Mouse (Mus musculus) liver, postnatal 0 days (tissue): ENCODE results near the gene Scrt2. TPM values are rescaled to one million over a fixed set of nuclear protein-coding genes. Genes with fewer than 3 reads are reported as not detected.

Experiments used
- ATAC-seq: fragments of 200-750 bp; cut with Nextera tagmentation; 2 replicates; pipeline ENCODE4 v1.8.0; 2017; ENCODE audit warnings: mild to moderate bottlenecking, moderate library complexity
- DNase-seq: peaks from one replicate; pipeline ENCODE4 v3.0.0-alpha.2; 2016
- H3K27ac ChIP-seq: fragments of 300-500 bp; sonication (generic); 2 replicates; pipeline ENCODE4 v1.5.1; 2014; ENCODE audit warnings: antibody characterized with exemption, moderate library complexity, mild to moderate bottlenecking, low read depth
- H3K27me3 ChIP-seq: fragments of 300-500 bp; sonication (generic); 2 replicates; pipeline ENCODE4 v1.6.1; 2014; ENCODE audit warnings: low read length, control low read depth, mixed read lengths; ENCODE audit not compliant: insufficient read depth
- H3K36me3 ChIP-seq: fragments of 300-500 bp; sonication (generic); replicated peaks from 2 replicates; pipeline ENCODE4 v1.6.1; 2014; ENCODE audit warnings: mild to moderate bottlenecking, control low read depth, low read length, moderate library complexity, mixed read lengths; ENCODE audit not compliant: insufficient read depth
- H3K4me1 ChIP-seq: fragments of 300-500 bp; sonication (generic); 2 replicates; pipeline ENCODE4 v1.6.1; 2014; ENCODE audit warnings: antibody characterized with exemption, mild to moderate bottlenecking, control low read depth; ENCODE audit not compliant: insufficient read depth
- H3K4me2 ChIP-seq: fragments of 300-500 bp; sonication (generic); 2 replicates; pipeline ENCODE4 v1.6.1; 2014; ENCODE audit warnings: low read depth, mild to moderate bottlenecking, low read length, moderate library complexity, mixed read lengths
- H3K4me3 ChIP-seq: fragments of 300-500 bp; sonication (generic); 2 replicates; pipeline ENCODE4 v1.5.1; 2014; ENCODE audit warnings: low read depth, low read length
- H3K9ac ChIP-seq: fragments of 300-500 bp; sonication (generic); replicated peaks from 2 replicates; pipeline ENCODE4 v1.6.1; 2014; ENCODE audit warnings: mild to moderate bottlenecking, moderate library complexity
- H3K9me3 ChIP-seq: fragments of 300-500 bp; sonication (generic); 2 replicates; pipeline ENCODE4 v1.6.1; 2016; ENCODE audit warnings: mild to moderate bottlenecking, control low read depth, low read length, mixed read lengths
- CTCF ChIP-seq: sonication (generic); IDR thresholded peaks from 2 replicates; pipeline ENCODE4 v1.5.1; 2016; ENCODE audit warnings: antibody characterized with exemption, low read depth
- EP300 ChIP-seq: IDR thresholded peaks from 2 replicates; pipeline ENCODE4 v1.6.1; 2016; ENCODE audit warnings: antibody characterized with exemption, low read depth, mild to moderate bottlenecking
- WGBS: fragments of 180-500 bp; shearing (Covaris S2); extraction: QIAGEN DNeasy Blood & Tissue Kit; methylation state at CpG from one replicate; pipeline ENCODE4 v1.1.7; 2014; ENCODE audit not compliant: insufficient replicate concordance; 5-methylcytosine and 5-hydroxymethylcytosine counted together
- polyA plus RNA-seq: library from polyadenylated mRNA; unstranded; fragments of >200 nt; fragmentation: Nextera tagmentation; extraction: Ambion mirVana; gene quantifications from 2 replicates; pipeline ENCODE4 v1.2.1, GENCODE M21; 2015

The Scrt2 gene
- polyA plus RNA-seq, 1 experiment from 2014 or later: not detected

GRCm38 (mm10) chr2:152068660-152069433 is 12.5 kb upstream of the Scrt2 start:
- DNase-seq (no peak), ATAC-seq (no peak)
- Histone ChIP-seq H3K36me3 (no peaks in the 10 kb centered on the region), H3K4me3 (no peak overlapping the region), H3K27me3 (no peaks in the 10 kb centered on the region), H3K4me1 (no peaks in the 10 kb centered on the region), H3K9ac (no peak overlapping the region), H3K27ac (no peak overlapping the region), H3K4me2 (no peak overlapping the region), H3K9me3 (no peaks in the 10 kb centered on the region)
- 49% methylated on average over 11 of the region's 11 CpGs for WGBS
- TF ChIP-seq CTCF (no peak), EP300 (no peak)

DNA sequence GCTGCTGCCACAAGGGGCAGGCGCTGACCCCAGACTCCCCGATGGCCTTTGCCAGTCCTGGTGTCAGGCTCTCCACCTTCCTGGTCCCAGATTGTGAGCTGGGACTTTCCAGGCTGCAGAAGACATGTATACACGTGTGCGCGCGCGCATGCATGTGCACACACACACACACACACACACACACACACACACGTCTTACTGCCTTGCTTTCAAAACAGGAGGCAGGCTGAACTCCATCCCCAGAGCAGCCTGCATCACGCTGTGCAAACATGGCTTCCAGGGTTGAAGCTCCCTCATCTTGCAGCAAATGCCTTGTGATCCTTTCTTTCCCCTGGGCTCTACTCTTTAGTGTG is 11.9 kb upstream of the Scrt2 start:
- no peak for ATAC-seq
- Histone ChIP-seq H3K4me3 (no peak overlapping the region), H3K4me1 (no peaks in the 10 kb centered on the region), H3K4me2 (no peak overlapping the region), H3K27ac (no peak overlapping the region), H3K9ac (no peak overlapping the region), H3K36me3 (no peaks in the 10 kb centered on the region), H3K27me3 (no peaks in the 10 kb centered on the region), H3K9me3 (no peaks in the 10 kb centered on the region)
- no peak for DNase-seq
- 66% methylated on average over 9 of the region's 9 CpGs for WGBS
- TF ChIP-seq CTCF (no peak), EP300 (no peak)

DNA sequence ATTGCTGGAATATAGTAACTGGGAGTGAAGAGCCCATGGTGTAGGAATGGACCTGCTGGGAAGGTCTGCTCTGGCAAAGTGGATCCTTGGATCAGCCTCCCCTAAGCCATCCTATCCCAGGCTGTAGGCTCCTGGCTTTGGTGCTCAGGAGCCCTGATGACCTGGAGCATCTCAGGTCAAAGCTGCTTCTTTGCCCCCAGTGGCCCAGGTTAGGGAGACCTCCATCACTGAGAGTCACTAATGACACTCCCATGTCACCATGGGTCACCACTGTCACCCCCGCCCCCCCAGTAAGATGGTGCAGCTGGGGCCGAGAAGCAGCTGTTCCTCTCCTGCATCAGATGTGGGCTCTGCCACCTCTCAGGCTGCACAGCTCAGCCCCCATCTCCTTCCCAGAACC is 11.4 kb upstream of the Scrt2 start:
- Histone ChIP-seq H3K9me3 (no peaks in the 10 kb centered on the region), H3K36me3 (no peaks in the 10 kb centered on the region), H3K9ac (no peak overlapping the region), H3K4me1 (no peaks in the 10 kb centered on the region), H3K27ac (no peak overlapping the region), H3K4me3 (no peak overlapping the region), H3K27me3 (0 out of 2 replicates have a peak, but pooled peaks cover under 1% of the 10 kb centered on the region), H3K4me2 (no peak overlapping the region)
- DNase-seq (no peak), ATAC-seq (no peak)
- WGBS: 83% methylated on average over 2 of the region's 2 CpGs
- no peak for TF ChIP-seq EP300
- TF ChIP-seq CTCF: no peak

DNA sequence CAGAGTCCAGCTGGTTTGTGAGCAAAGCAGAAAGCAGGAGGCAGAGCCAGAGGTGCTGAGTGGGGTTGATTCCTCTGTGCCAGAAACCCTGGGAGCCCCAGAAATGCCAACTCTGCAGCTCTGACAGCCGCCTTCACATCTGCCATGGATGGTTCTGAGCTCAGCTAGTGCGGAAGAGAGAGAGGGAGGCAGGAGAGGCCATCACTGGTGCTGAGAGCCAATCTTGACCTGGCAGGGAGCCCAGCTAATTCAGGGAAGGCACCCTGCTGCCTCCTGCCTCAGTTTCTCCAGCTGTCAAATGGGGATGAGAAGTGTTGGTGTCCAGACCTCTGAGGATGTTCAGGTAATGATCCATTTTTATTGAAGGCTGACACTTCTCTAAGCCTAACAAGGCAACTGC is 6.8 kb upstream of the Scrt2 start:
- no peaks in the 10 kb centered on the region for H3K4me1 ChIP-seq
- H3K36me3 ChIP-seq: no peaks in the 10 kb centered on the region
- no peak for ATAC-seq
- peaks cover 18% of the 10 kb centered on the region for H3K27me3 ChIP-seq
- WGBS: 48% methylated on average over 2 of the region's 2 CpGs
- no peak overlapping the region for H3K4me2 ChIP-seq
- no peak overlapping the region for H3K27ac ChIP-seq
- no peaks in the 10 kb centered on the region for H3K9me3 ChIP-seq
- TF ChIP-seq EP300 (no peak), CTCF (no peak)
- H3K4me3 ChIP-seq: no peak overlapping the region
- no peak for DNase-seq
- no peak overlapping the region for H3K9ac ChIP-seq

- TF ChIP-seq CTCF: no peak
- no peak for TF ChIP-seq EP300
- ATAC-seq: no peak
- Histone ChIP-seq H3K36me3 (no peaks in the 10 kb centered on the region), H3K27me3 (peaks cover 25% of the 10 kb centered on the region), H3K4me1 (no peaks in the 10 kb centered on the region), H3K4me2 (no peak overlapping the region), H3K9me3 (no peaks in the 10 kb centered on the region), H3K4me3 (no peak overlapping the region), H3K27ac (no peak overlapping the region), H3K9ac (no peak overlapping the region)
- 43% methylated on average over 9 of the region's 9 CpGs for WGBS
- no peak for DNase-seq
Observed at GRCm38 (mm10) chr2:152075294-152075889, 5.9 kb upstream of the Scrt2 start.

GRCm38 (mm10) chr2:152077337-152077736 is 4.0 kb upstream of the Scrt2 start:
- 63% methylated on average over 3 of the region's 3 CpGs for WGBS
- TF ChIP-seq EP300 (no peak), CTCF (no peak)

More at GRCm38 (mm10) chr2:152077337-152077736, 4.0 kb upstream of the Scrt2 start:
- Histone ChIP-seq H3K9me3 (no peaks in the 10 kb centered on the region), H3K27ac (no peak overlapping the region), H3K36me3 (no peaks in the 10 kb centered on the region), H3K9ac (no peak overlapping the region), H3K27me3 (peaks cover 43% of the 10 kb centered on the region), H3K4me2 (no peak overlapping the region), H3K4me1 (peaks cover 6% of the 10 kb centered on the region), H3K4me3 (no peak overlapping the region)
- ATAC-seq (no peak), DNase-seq (no peak)
